Mouse (Mus musculus): ENCODE measurements at regions not wholly inside any gene's neighbourhood (a gene's known extent, or its start where the extent isn't known, plus 50 kb on each side); places are given as distances from the start of the nearest gene placed in this dataset.

- Histone ChIP-seq H3K4me1 (ENCODE audit: control insufficient read depth in 1 of 2, insufficient read depth in 2 of 2, low read length in 2 of 2) (peaks cover 18 to 19% of the 10 kb centered on the region in 2 experiments), H3K4me3 (ENCODE audit: control insufficient read depth in 1 of 2, insufficient read depth in 1 of 2, low read depth in 2 of 2, low read length in 2 of 2) (no peak overlapping the region), H3K27ac (ENCODE audit: control insufficient read depth, low read depth, low read length) (peak overlapping the region; percentile 69), H3K79me2 (ENCODE audit: control insufficient read depth, insufficient read depth, low read length, poor library complexity) (no peaks in the 10 kb centered on the region), H3K9me3 (replicated peaks; ENCODE audit: insufficient read depth, low read length) (no peaks in the 10 kb centered on the region), H3K27me3 (ENCODE audit: control insufficient read depth in 1 of 2, insufficient read depth in 2 of 2, low read length in 2 of 2) (no peaks in the 10 kb centered on the region), H3K9ac (ENCODE audit: control insufficient read depth, low read depth, low read length, poor library complexity, severe bottlenecking) (no peak overlapping the region), H3K36me3 (ENCODE audit: control insufficient read depth in 1 of 2, insufficient read depth in 2 of 2, low read length in 2 of 2) (peaks cover 0 to 18% of the 10 kb centered on the region in 2 experiments; a peak in 2 of 4 replicates)
- DNase-seq (ENCODE audit: low read depth, low spot score): no peak
- TF ChIP-seq ZC3H11A (IDR thresholded peaks at IDR 0.05; ENCODE audit: low read depth, low read length) (0 out of 2 replicates have a peak, but pooled peaks have one; percentile 1), ZNF384 (IDR thresholded peaks at IDR 0.05; ENCODE audit: low read depth, low read length) (no peak)
Measured at GRCm38 (mm10) chr11:64800246-64801121, 178.4 kb upstream of the Elac2 start.

- H3K36me3 ChIP-seq (ENCODE audit: control insufficient read depth in 1 of 2, insufficient read depth in 2 of 2, low read length in 2 of 2): peaks cover 0 to 18% of the 10 kb centered on the region in 2 experiments; a peak in 2 of 4 replicates
- H3K27me3 ChIP-seq (ENCODE audit: control insufficient read depth in 1 of 2, insufficient read depth in 2 of 2, low read length in 2 of 2): no peaks in the 10 kb centered on the region
- H3K4me1 ChIP-seq (ENCODE audit: control insufficient read depth in 1 of 2, insufficient read depth in 2 of 2, low read length in 2 of 2): peaks cover 18 to 19% of the 10 kb centered on the region in 2 experiments
- no peaks in the 10 kb centered on the region for H3K79me2 ChIP-seq (ENCODE audit: control insufficient read depth, insufficient read depth, low read length, poor library complexity)
- no peaks in the 10 kb centered on the region for H3K9me3 ChIP-seq (replicated peaks; ENCODE audit: insufficient read depth, low read length)
- peak; percentile 98 for DNase-seq (ENCODE audit: low read depth, low spot score)
- H3K4me3 ChIP-seq (ENCODE audit: control insufficient read depth in 1 of 2, insufficient read depth in 1 of 2, low read depth in 2 of 2, low read length in 2 of 2): no peak overlapping the region
- peak overlapping the region; percentile 69 for H3K27ac ChIP-seq (ENCODE audit: control insufficient read depth, low read depth, low read length)
- peak overlapping the region; percentile 30; the same call in 1 of the 2 replicates for H3K9ac ChIP-seq (ENCODE audit: control insufficient read depth, low read depth, low read length, poor library complexity, severe bottlenecking)
- TF ChIP-seq POLR2AphosphoS2 (IDR thresholded peaks at IDR 0.05; ENCODE audit: low read length) (peak; percentile 61; the same call in 1 of the 2 replicates), RAD21 (IDR thresholded peaks at IDR 0.05; ENCODE audit: low read depth, low read length) (no peak), USF2 (IDR thresholded peaks at IDR 0.05; ENCODE audit: borderline replicate concordance in 1 of 2, insufficient read depth in 1 of 2, low read depth in 1 of 2, low read length in 2 of 2) (no peak), BHLHE40 (IDR thresholded peaks at IDR 0.05; ENCODE audit: borderline replicate concordance, low read depth, low read length) (peak; percentile 97), NRF1 (IDR thresholded peaks at IDR 0.05; ENCODE audit: insufficient read depth, low read depth, low read length, poor library complexity, severe bottlenecking) (0 out of 2 replicates have a peak, but pooled peaks have one; percentile 6), TCF12 (IDR thresholded peaks at IDR 0.05; ENCODE audit: low read depth, low read length) (peak; percentile 99), POLR2A (IDR thresholded peaks at IDR 0.05; ENCODE audit: control insufficient read depth in 1 of 2, insufficient read depth in 1 of 2, low read depth in 1 of 2, low read length in 2 of 2, poor library complexity in 1 of 2) (no peak), USF1 (IDR thresholded peaks at IDR 0.05; ENCODE audit: low read depth, low read length) (0 out of 2 replicates have a peak, but pooled peaks have one; percentile 25), RCOR1 (IDR thresholded peaks at IDR 0.05; ENCODE audit: low read depth, low read length) (peak; percentile 94), POLR2AphosphoS5 (IDR thresholded peaks at IDR 0.05; ENCODE audit: borderline replicate concordance, low read depth, low read length) (no peak), MXI1 (IDR thresholded peaks at IDR 0.05; ENCODE audit: low read depth, low read length) (peak; percentile 81), GATA1 (IDR thresholded peaks at IDR 0.05; ENCODE audit: low read depth, low read length) (peak; percentile 99), MYB (IDR thresholded peaks at IDR 0.05; ENCODE audit: low read depth, low read length) (no peak), HCFC1 (IDR thresholded peaks at IDR 0.05; ENCODE audit: low read depth, low read length) (peak; percentile 67), MEF2A (IDR thresholded peaks at IDR 0.05; ENCODE audit: extremely low read depth, insufficient replicate concordance, low read depth, low read length, poor library complexity, severe bottlenecking) (peak; percentile 51; the same call in 1 of the 2 replicates), UBTF (IDR thresholded peaks at IDR 0.05; ENCODE audit: borderline replicate concordance, insufficient read depth, low read depth, low read length) (no peak), JUND (IDR thresholded peaks at IDR 0.05; ENCODE audit: low read depth, low read length) (0 out of 2 replicates have a peak, but pooled peaks have one; percentile 66), ZMIZ1 (IDR thresholded peaks at IDR 0.05; ENCODE audit: low read depth, low read length) (no peak; the same call in 1 of the 2 replicates), GABPA (IDR thresholded peaks at IDR 0.05; ENCODE audit: low read depth, low read length) (no peak), EP300 (IDR thresholded peaks at IDR 0.05; ENCODE audit: low read depth in 1 of 2, low read length in 2 of 2) (peak; percentile 99), CTCF (IDR thresholded peaks at IDR 0.05 in 2 of 3, conservative IDR thresholded peaks at IDR 0.05 in 1 of 3; ENCODE audit: control insufficient read depth in 1 of 3, insufficient read depth in 1 of 3, low read depth in 2 of 3, low read length in 3 of 3, poor library complexity in 1 of 3, severe bottlenecking in 1 of 3) (no peak), ZNF384 (IDR thresholded peaks at IDR 0.05; ENCODE audit: low read depth, low read length) (no peak), SMC3 (IDR thresholded peaks at IDR 0.05; ENCODE audit: low read depth, low read length) (no peak), ETS1 (IDR thresholded peaks at IDR 0.05; ENCODE audit: low read depth, low read length) (peak; percentile 99), NELFE (IDR thresholded peaks at IDR 0.05; ENCODE audit: low read depth, low read length) (no peak), TAL1 (IDR thresholded peaks at IDR 0.05; ENCODE audit: low read length) (peak; percentile 94), ZC3H11A (IDR thresholded peaks at IDR 0.05; ENCODE audit: low read depth, low read length) (no peak; the same call in 1 of the 2 replicates), MAX (IDR thresholded peaks at IDR 0.05; ENCODE audit: low read length) (0 out of 2 replicates have a peak, but pooled peaks have one; percentile 14)
Measured at GRCm38 (mm10) chr11:64801351-64801750, 177.5 kb upstream of the Elac2 start.

All from MEL (cell line).